Mouse (Mus musculus) c-Kit-positive CD71-positive TER-119-positive erythroid progenitor cells, embryonic 14.5 days (primary cell): ENCODE results near the gene Fcgr2b.

Experiments
- DNase-seq: peaks from one replicate; pipeline ENCODE4 v3.0.0-alpha.2; 2013; ENCODE audit warnings: low spot score

Gene Fcgr2b

DNA sequence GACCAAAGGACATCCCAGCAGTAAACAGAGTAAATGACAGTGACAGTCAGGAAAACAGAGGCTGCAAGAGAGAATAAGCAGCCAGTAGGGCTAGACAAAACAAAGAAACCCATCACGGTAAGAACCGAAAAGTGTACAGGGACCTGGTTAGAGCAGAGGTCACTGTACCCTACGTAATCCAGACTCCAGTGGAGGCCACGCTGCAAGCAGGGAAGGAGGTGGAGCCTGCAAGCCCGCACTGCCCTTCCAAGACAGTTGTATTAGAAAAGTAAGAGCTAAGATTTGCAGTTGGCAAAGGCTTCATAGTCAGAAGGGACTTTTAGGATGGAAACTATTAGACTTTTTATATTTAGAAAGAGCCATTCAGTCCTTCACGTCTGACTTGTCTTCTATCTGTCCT, 49.4 kb downstream of the Fcgr2b start:
- DNase-seq = no peak

DNA sequence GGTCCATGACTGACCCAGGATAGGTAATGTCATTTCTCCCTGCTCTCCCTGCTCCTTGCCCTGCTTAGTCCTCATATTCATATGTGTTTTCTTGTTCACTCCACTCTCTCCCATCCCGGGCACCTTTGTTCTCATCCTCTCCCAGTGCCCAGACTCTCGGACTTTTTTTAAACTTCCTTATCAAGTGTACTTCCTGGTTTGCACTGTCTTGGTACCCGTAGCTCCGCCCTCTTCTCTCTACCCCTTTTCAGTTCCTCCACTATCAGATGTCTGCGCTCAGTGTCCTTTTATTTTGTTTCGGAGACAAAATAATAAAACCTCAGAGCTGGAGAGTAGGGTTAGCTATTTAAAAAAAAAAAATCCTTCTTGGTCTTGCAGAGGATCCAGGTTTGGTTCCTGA, 51.9 kb downstream of the Fcgr2b start:
- peak; percentile 62 for DNase-seq

DNA sequence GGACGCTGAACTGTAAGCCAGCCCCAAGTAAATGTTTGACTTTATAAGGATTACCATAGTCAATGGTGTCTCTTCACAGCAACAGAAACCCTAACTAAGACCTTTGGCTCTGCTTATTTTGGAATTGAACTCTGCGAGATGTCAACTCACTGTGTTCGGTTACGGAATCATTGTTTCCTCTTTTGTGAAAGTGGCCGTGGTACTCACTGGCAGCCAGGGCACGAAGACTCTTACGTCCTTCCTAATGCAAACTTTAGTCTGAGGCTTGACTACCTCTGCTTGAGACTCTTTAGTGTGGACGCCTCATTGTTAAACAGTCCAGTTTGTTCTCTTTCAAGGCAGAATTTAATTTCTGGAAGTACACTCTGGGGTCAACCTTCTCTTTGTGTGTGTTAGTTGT, 57.0 kb downstream of the Fcgr2b start:
- no peak for DNase-seq

DNA sequence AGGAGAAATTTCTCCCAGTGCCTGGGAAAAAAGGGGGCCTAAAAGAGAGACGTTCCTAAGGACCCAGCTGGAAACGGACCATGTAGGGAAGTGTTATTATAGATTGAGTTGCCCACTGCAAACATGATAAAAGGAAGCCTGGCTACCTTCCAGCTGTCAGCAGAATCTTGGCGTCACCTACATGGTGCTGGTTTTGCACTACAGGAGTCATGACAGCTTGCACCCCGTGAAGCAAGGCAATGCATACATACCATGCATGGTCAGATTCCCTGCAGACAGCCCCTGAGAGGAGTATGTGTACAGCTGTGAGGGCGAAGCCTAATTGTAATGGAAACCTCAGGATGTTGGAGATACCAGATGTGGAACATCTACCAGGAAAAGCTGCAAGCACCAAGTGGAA, 60.7 kb downstream of the Fcgr2b start:
- DNase-seq = no peak

DNA sequence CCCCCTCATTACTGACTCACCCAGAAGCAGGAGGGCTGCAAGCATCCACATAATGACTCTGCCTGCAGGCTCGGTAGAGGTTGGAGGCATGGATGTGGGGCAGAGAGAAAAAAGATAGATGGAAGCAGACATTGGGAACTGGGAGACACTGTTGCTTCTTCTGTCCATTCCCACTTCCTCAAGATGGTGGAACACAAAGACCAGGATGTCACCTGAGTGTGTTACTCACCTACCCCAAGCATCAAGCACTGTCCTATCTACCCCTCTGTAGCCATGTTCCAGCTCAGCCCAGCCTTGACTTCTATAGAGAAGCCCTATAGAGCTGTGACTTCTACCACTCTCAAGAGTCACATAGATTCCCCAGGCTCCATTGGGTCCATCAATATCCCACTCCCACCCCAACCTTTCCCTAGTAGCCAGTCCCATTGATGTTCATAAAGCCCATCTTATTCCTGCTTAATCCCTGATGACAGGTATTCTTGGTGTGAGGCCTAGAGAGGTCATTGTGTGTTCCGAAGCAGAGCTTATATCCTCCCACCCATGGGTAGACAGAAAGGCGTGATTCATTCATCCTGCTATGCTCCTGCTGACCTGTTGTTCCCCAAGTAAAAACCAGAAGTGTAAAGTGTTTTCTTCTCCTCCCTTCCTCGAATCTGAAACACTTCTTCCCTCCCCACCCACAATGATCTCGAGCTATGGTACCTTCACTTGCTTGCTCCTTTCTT, 63.3 kb downstream of the Fcgr2b start, which contains the start of gene Fcrlb:
Gene Fcrlb (minus strand): TSS at position 51 of the 725 bp plus-strand sequence.
- DNase-seq = no peak

DNA sequence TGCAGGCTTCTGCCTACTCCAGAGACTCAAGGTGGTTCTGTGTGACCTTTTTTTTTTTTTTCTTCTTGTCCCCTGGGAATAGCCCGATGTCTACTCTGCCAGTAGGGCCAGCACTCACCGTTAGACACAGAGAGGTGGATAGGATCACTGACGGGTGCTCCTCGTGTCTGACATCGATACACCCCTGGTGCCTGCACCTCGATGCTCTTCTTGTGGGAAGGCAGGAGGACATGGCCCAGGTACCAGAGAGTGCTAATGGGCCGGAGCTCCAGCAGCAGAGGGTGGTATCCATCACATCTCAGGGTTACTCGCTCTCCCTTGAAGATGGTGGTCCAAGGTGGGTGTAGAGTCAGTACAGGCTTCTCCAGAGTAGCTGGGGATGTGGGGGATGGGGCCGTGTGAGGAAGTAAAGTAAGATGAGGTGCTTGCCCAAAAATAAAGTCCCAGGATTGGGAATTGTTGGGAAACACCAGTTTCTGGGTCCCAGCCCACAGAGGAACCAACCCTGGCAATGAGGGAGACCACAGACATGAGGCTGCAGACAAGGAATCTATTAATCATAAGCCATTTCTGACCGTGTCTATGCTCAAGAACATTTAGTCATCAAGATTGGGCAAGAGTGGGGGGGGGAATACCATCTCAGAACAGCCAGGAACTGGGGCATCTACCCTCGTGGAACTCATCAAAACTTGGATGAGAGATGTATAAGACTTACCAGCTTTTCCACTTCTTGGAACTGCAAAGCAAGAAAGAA, 64.3 kb downstream of the Fcgr2b start:
- no peak for DNase-seq
